Mouse (Mus musculus) kidney, adult 2 months (tissue): ENCODE data around the gene Sfswap.

Experiments
- CTCF ChIP-seq: fragments of 200-500 bp; conservative IDR thresholded peaks from 2 replicates; pipeline ENCODE4 v1.5.1; 2011; ENCODE audit warnings: low read depth, mild to moderate bottlenecking, control low read depth, low read length, moderate library complexity, mixed read lengths; ENCODE audit not compliant: insufficient read depth, insufficient read length
- POLR2A ChIP-seq: fragments of 200-500 bp; IDR thresholded peaks from one replicate; pipeline ENCODE4 v1.6.1; 2011; ENCODE audit warnings: low read depth, low read length, control low read depth

- TF ChIP-seq POLR2A = no peak
- TF ChIP-seq CTCF = no peak
These were observed 79.0 kb downstream of the Sfswap start for GRCm38 (mm10) chr5:129580046-129580445.
